Mouse (Mus musculus) forelimb bud, embryonic 11.5 days (tissue): ENCODE measurements around the gene Pelo.

Experiments used
- DNase-seq: peaks from one replicate; pipeline ENCODE4 v3.0.0-alpha.2; 2012; ENCODE audit warnings: low read depth, low spot score

Gene Pelo

GRCm38 (mm10) chr13:115090069-115090976 is at the start of gene Pelo:
Gene Pelo, minus strand, starts transcription at chr13:115090186.
- DNase-seq, result peak; percentile 89

- DNase-seq, result no peak
These were observed 48.5 kb upstream of the Pelo start for GRCm38 (mm10) chr13:115138513-115138912.

- no peak for DNase-seq
These were observed 46.8 kb upstream of the Pelo start for GRCm38 (mm10) chr13:115136761-115137160.

- DNase-seq, result peak; percentile 25
These were observed 42.4 kb upstream of the Pelo start for GRCm38 (mm10) chr13:115132435-115132834.

GRCm38 (mm10) chr13:115131381-115131780 is 41.4 kb upstream of the Pelo start:
- no peak for DNase-seq

- DNase-seq, result no peak
These were observed 40.0 kb upstream of the Pelo start for GRCm38 (mm10) chr13:115130035-115130434.

GRCm38 (mm10) chr13:115127826-115128225 is 37.8 kb upstream of the Pelo start:
- DNase-seq, result no peak

- DNase-seq, result no peak
These were observed 36.5 kb upstream of the Pelo start for GRCm38 (mm10) chr13:115126534-115126933.

- no peak for DNase-seq
These were observed 35.1 kb upstream of the Pelo start for GRCm38 (mm10) chr13:115125130-115125529.

- DNase-seq, result no peak
These were observed 34.5 kb upstream of the Pelo start for GRCm38 (mm10) chr13:115124521-115124920.

GRCm38 (mm10) chr13:115118756-115119155 is 28.8 kb upstream of the Pelo start:
- DNase-seq, result no peak

GRCm38 (mm10) chr13:115118195-115118594 is 28.2 kb upstream of the Pelo start:
- DNase-seq, result no peak

- no peak for DNase-seq
These were observed 27.1 kb upstream of the Pelo start for GRCm38 (mm10) chr13:115116930-115117621.

- no peak for DNase-seq
These were observed 19.6 kb upstream of the Pelo start for GRCm38 (mm10) chr13:115109628-115110027.

- no peak for DNase-seq
These were observed 17.4 kb upstream of the Pelo start for GRCm38 (mm10) chr13:115107436-115107835.

- DNase-seq, result no peak
These were observed 16.2 kb upstream of the Pelo start for GRCm38 (mm10) chr13:115106183-115106582.

- DNase-seq, result no peak
These were observed 12.8 kb upstream of the Pelo start for GRCm38 (mm10) chr13:115102754-115103153.

GRCm38 (mm10) chr13:115101355-115102191 is 11.6 kb upstream of the Pelo start, which contains the start of the genes Gm49395 and Itga1:
Gene Gm49395, minus strand, starts transcription at chr13:115101921.
Gene Itga1, minus strand, starts transcription at chr13:115101964.
- peak; percentile 61 for DNase-seq

GRCm38 (mm10) chr13:115100381-115101177 is 10.6 kb upstream of the Pelo start:
- no peak for DNase-seq

GRCm38 (mm10) chr13:115099381-115099780 is 9.4 kb upstream of the Pelo start:
- DNase-seq, result no peak

GRCm38 (mm10) chr13:115098227-115098626 is 8.2 kb upstream of the Pelo start:
- DNase-seq, result no peak
